In genomic region chrX:50012242-50012641, GRCm38 (mm10) we compare ENCODE assay signal across 33 mouse cellular contexts. TPM values are rescaled to one million over a fixed set of nuclear protein-coding genes. Genes with fewer than 3 reads are reported as not detected.
DNase-seq lines count a peak whose midpoint lies in the region; ATAC-seq lines count a peak whose summit lies in the region.
"Had no signal": no experiment of that assay in that cellular context is flagged by ENCODE, and none has a peak within 500 bp of the region (broad histone marks: within the 10 kb centered on the region; RNA-seq: fewer than 3 reads in every experiment).

No protein-coding gene starts in this region.

- no peaks in the 10 kb centered on the region for H3K4me1 ChIP-seq in embryonic facial prominence, embryonic 14.5 days (ENCODE audit: control insufficient read depth, insufficient read depth, low read length)
- H3K4me1 ChIP-seq in embryonic facial prominence, embryonic 10.5 days, result no peaks in the 10 kb centered on the region
- H3K4me1 ChIP-seq: hindbrain, embryonic 12.5 days; limb, embryonic 10.5 days; liver, embryonic 15.5 days; lung, embryonic 15.5 days; megakaryocyte, embryonic 14.5 days; midbrain, embryonic 13.5 days had no signal

- no peaks in the 10 kb centered on the region for H3K9me3 ChIP-seq in embryonic facial prominence, embryonic 14.5 days (ENCODE audit: control insufficient read depth, low read length)
- no peaks in the 10 kb centered on the region for H3K9me3 ChIP-seq in embryonic facial prominence, embryonic 10.5 days
- H3K9me3 ChIP-seq: hindbrain, embryonic 12.5 days; limb, embryonic 10.5 days; liver, embryonic 15.5 days; lung, embryonic 15.5 days; midbrain, embryonic 13.5 days had no signal

- no peak for ATAC-seq in embryonic facial prominence, embryonic 14.5 days (ENCODE audit: low read depth)
- ATAC-seq in frontal cortex, adult (ENCODE audit: low TSS enrichment), result no peak
- ATAC-seq: midbrain, embryonic 13.5 days had no signal

- no peak overlapping the region for H3K4me3 ChIP-seq in embryonic facial prominence, embryonic 14.5 days (ENCODE audit: low read depth, low read length)
- no peak overlapping the region for H3K4me3 ChIP-seq in embryonic facial prominence, embryonic 10.5 days
- H3K4me3 ChIP-seq: gastrocnemius, adult 2 months; hindbrain, embryonic 12.5 days; left cerebral cortex, adult 2 months; limb, embryonic 10.5 days; liver, embryonic 15.5 days; lung, embryonic 15.5 days; megakaryocyte, embryonic 14.5 days; midbrain, embryonic 13.5 days had no signal

- H3K27me3 ChIP-seq in embryonic facial prominence, embryonic 14.5 days (replicated peaks; ENCODE audit: control insufficient read depth, insufficient read depth, low read length), result no peaks in the 10 kb centered on the region
- no peaks in the 10 kb centered on the region for H3K27me3 ChIP-seq in embryonic facial prominence, embryonic 10.5 days (replicated peaks; ENCODE audit: low read depth, poor library complexity, severe bottlenecking)
- H3K27me3 ChIP-seq: hindbrain, embryonic 12.5 days; liver, embryonic 15.5 days; lung, embryonic 15.5 days; midbrain, embryonic 13.5 days had no signal

- 41% methylated on average over 4 of the region's 4 CpGs for WGBS in embryonic facial prominence, embryonic 14.5 days
- 61% methylated on average over 4 of the region's 4 CpGs for WGBS in embryonic facial prominence, embryonic 10.5 days

- intact Hi-C loops in left cerebral cortex, postnatal 25 days (cut with DNase I), result no loop called here

- H3K27ac ChIP-seq in embryonic facial prominence, embryonic 14.5 days (replicated peaks; ENCODE audit: low read depth, low read length), result no peak overlapping the region
- H3K27ac ChIP-seq in embryonic facial prominence, embryonic 10.5 days (replicated peaks), result no peak overlapping the region
- H3K27ac ChIP-seq: gastrocnemius, adult 2 months; hindbrain, embryonic 12.5 days; left cerebral cortex, adult 2 months; limb, embryonic 10.5 days; liver, embryonic 15.5 days; lung, embryonic 15.5 days; midbrain, embryonic 13.5 days had no signal

- H3K4me2 ChIP-seq in embryonic facial prominence, embryonic 14.5 days (ENCODE audit: low read depth, low read length), result no peak overlapping the region
- H3K4me2 ChIP-seq: hindbrain, embryonic 12.5 days; liver, embryonic 15.5 days; lung, embryonic 15.5 days; midbrain, embryonic 13.5 days had no signal

- H3K9ac ChIP-seq in embryonic facial prominence, embryonic 14.5 days (ENCODE audit: low read depth, low read length), result no peak overlapping the region
- H3K9ac ChIP-seq: hindbrain, embryonic 12.5 days; liver, embryonic 15.5 days; lung, embryonic 15.5 days; midbrain, embryonic 13.5 days had no signal

- peak; percentile 0 for DNase-seq in embryonic facial prominence, embryonic 14.5 days (ENCODE audit: low spot score)
- DNase-seq in embryonic facial prominence, embryonic 10.5 days (ENCODE audit: low spot score), result no peak
- DNase-seq in kidney, postnatal 10 days, result peak; percentile 4
- DNase-seq in kidney, adult 11 months, result no peak
- peak; percentile 1 for DNase-seq in left cerebral cortex, postnatal 25 days (ENCODE audit: low spot score in 2 of 2)
- DNase-seq in left cerebral cortex, adult 18-20 months (ENCODE audit: low spot score in 2 of 2), result no peak
- peak; percentile 1 to 2 for DNase-seq in layer of hippocampus, postnatal 36 days
- DNase-seq: adrenal gland, postnatal 14 days; cerebellum, adult 9-10 months; gastrocnemius, adult 2 months; kidney, adult 8-10 months; liver; lung, postnatal 36 days; thymus, adult 2 months had no signal

- H3K36me3 ChIP-seq in embryonic facial prominence, embryonic 14.5 days (ENCODE audit: control insufficient read depth, insufficient read depth, low read length), result no peaks in the 10 kb centered on the region
- no peaks in the 10 kb centered on the region for H3K36me3 ChIP-seq in embryonic facial prominence, embryonic 10.5 days (replicated peaks)
- H3K36me3 ChIP-seq: hindbrain, embryonic 12.5 days; limb, embryonic 10.5 days; liver, embryonic 15.5 days; lung, embryonic 15.5 days; midbrain, embryonic 13.5 days had no signal

RNA-seq across cellular contexts. Expression of gene Olfr1323, which starts 6.9 kb away (rescaled TPM):
- not detected in 2 replicates for polyA plus RNA-seq in embryonic facial prominence, embryonic 14.5 days (2014; fragmentation: Nextera tagmentation; extraction: Ambion mirVana)
- not detected in 2 replicates for polyA plus RNA-seq in embryonic facial prominence, embryonic 10.5 days (2016; fragmentation: Nextera tagmentation; extraction: Ambion mirVana)
- total RNA-seq in left cerebral cortex, postnatal 25 days (2021), result not detected
- not detected for total RNA-seq in left cerebral cortex, adult 18-20 months (2021)
- not detected for total RNA-seq in layer of hippocampus, postnatal 36 days (2021)
- total RNA-seq: adrenal gland, postnatal 14 days; gastrocnemius, adult 2 months; gastrocnemius, postnatal 4 days; heart, adult 8-10 months; heart, postnatal 25 days; left cerebral cortex, adult 2 months; monocyte, adult 5-6 weeks; neutrophil, adult 5-6 weeks had no signal
- polyA plus RNA-seq: embryonic facial prominence, embryonic 11.5 days; forebrain, embryonic 11.5 days; frontal cortex, adult 2 months; heart, embryonic 14.5 days; hindbrain, embryonic 12.5 days; limb, embryonic 10.5 days; liver, embryonic 15.5 days; lung, embryonic 15.5 days; midbrain, embryonic 13.5 days; small intestine, adult 2 months; stomach, embryonic 16.5 days; thymus, adult 2 months had no signal

Comparison
In these comparisons a context has a peak if more than half of its experiments do, and no peak if none do; other contexts are left out.
1. DNase-seq: peak in embryonic facial prominence, embryonic 14.5 days (single experiment), kidney, postnatal 10 days (single experiment), left cerebral cortex, postnatal 25 days (2 of 2) and layer of hippocampus, postnatal 36 days (2 of 2); none in embryonic facial prominence, embryonic 10.5 days (single experiment), kidney, adult 11 months (single experiment) and left cerebral cortex, adult 18-20 months (0 of 2).